Mouse (Mus musculus) spleen, adult 2 months (tissue): ENCODE measurements around the gene Epop.

Experiments used
- CTCF ChIP-seq: fragments of 200-500 bp; IDR thresholded peaks from 2 replicates; pipeline ENCODE4 v1.5.1; 2011; ENCODE audit warnings: mild to moderate bottlenecking, inconsistent platforms; ENCODE audit not compliant: insufficient read depth, insufficient read length, insufficient replicate concordance; ENCODE audit errors: extremely low read depth
- POLR2A ChIP-seq: fragments of 200-500 bp; IDR thresholded peaks from 2 replicates; pipeline ENCODE4 v1.6.1; 2011; ENCODE audit warnings: low read depth, low read length, inconsistent platforms

GRCm38 (mm10) chr11:97668160-97668559, 38.7 kb upstream of the Epop start:
- no peak for TF ChIP-seq POLR2A
- TF ChIP-seq CTCF = no peak
